Mouse (Mus musculus) megakaryocyte, embryonic 14.5 days (primary cell): ENCODE results near the gene Pomgnt1.

Source experiments
- FLI1 ChIP-seq: IDR thresholded peaks from 2 replicates; pipeline ENCODE4 v1.6.1; 2012; ENCODE audit warnings: low read length, inconsistent platforms, mixed read lengths
- GATA1 ChIP-seq: IDR thresholded peaks from 3 replicates; pipeline ENCODE4 v1.6.1; 2012; ENCODE audit warnings: mixed read lengths, low read length, inconsistent platforms, borderline replicate concordance

DNA sequence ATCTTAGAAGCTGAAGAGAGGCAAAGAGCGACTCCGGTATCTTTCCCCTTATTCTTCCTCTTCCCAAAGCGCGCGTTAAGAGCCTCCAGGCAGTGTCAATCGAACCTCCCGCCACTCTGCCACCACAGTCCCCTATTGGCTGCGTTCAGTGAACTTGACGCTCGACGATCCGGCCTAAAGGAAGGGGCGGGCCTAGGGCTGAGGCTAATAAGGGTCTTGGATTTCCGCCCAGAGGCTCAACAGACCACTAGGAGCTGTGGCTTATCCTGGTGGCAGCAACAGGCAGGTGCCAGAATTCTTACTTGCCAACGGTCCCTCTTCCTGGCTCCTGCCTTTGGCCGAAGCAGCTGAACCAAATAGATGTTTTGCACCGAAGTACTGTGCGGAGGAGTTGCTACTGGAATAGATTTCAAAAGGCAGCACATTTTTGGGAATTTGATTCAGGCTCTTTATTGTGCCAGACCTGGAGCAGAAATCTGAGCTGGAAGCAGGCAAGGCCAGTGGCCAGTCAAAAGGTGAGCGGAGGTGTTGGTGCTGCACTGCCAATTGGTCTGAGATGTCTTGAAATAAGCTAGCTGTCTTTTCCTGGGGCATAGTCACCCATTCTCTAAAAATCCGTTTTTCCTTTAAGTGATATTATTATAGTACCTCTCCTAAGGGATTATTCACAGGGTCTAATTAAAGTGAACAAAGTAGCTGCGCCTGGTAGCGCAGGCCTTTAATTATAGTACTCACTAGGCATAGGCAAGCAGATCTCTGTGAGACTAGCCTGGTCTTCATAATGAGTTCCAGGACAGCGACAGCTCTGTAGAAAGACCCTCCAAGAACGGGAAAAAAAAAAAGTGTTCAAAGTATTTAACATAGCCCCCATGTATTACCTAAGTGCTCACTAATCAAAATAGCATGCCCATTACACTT, at the start of gene Pomgnt1, which contains the start of gene Rad54l:
- no peak for TF ChIP-seq GATA1
- no peak for TF ChIP-seq FLI1
